Mouse (Mus musculus) retina, postnatal 1 day (tissue): ENCODE measurements at regions not wholly inside any gene's neighbourhood (a gene's known extent, or its start where the extent isn't known, plus 50 kb on each side); places are given as distances from the start of the nearest gene placed in this dataset.

Source experiments
- DNase-seq: peaks from one replicate; pipeline ENCODE4 v3.0.0-alpha.2; 2012

- peak; percentile 46 for DNase-seq
Observed at GRCm38 (mm10) chr3:146337429-146337828, 67.0 kb upstream of the Ssx2ip start.

GRCm38 (mm10) chr3:146337861-146338281 is 66.6 kb upstream of the Ssx2ip start:
- peak; percentile 74 for DNase-seq

GRCm38 (mm10) chr3:146338445-146338844 is 66.0 kb upstream of the Ssx2ip start:
- peak; percentile 51 for DNase-seq

GRCm38 (mm10) chr3:146340316-146341055 is 64.0 kb upstream of the Ssx2ip start:
- no peak for DNase-seq

- DNase-seq, result no peak
Observed at GRCm38 (mm10) chr3:146341652-146342340, 62.6 kb upstream of the Ssx2ip start.

GRCm38 (mm10) chr3:146342727-146343126 is 61.7 kb upstream of the Ssx2ip start:
- no peak for DNase-seq

GRCm38 (mm10) chr3:146343649-146344401 is 60.6 kb upstream of the Ssx2ip start:
- peak; percentile 76 for DNase-seq

- no peak for DNase-seq
Observed at GRCm38 (mm10) chr3:146344402-146345025, 59.9 kb upstream of the Ssx2ip start.

GRCm38 (mm10) chr3:146345308-146345780 is 59.1 kb upstream of the Ssx2ip start:
- peak; percentile 86 for DNase-seq

GRCm38 (mm10) chr3:146345946-146346345 is 58.5 kb upstream of the Ssx2ip start:
- no peak for DNase-seq

- DNase-seq, result no peak
Observed at GRCm38 (mm10) chr3:146347311-146347710, 57.1 kb upstream of the Ssx2ip start.

GRCm38 (mm10) chr3:146348921-146349320 is 55.5 kb upstream of the Ssx2ip start:
- no peak for DNase-seq

GRCm38 (mm10) chr3:146349393-146349792 is 55.0 kb upstream of the Ssx2ip start:
- DNase-seq, result no peak

GRCm38 (mm10) chr3:146350126-146350525 is 54.3 kb upstream of the Ssx2ip start:
- DNase-seq, result no peak

GRCm38 (mm10) chr3:146351468-146351867 is 53.0 kb upstream of the Ssx2ip start:
- no peak for DNase-seq

GRCm38 (mm10) chr3:146352187-146352586 is 52.3 kb upstream of the Ssx2ip start:
- no peak for DNase-seq

- no peak for DNase-seq
Observed at GRCm38 (mm10) chr3:146353961-146354360, 50.5 kb upstream of the Ssx2ip start.
